Mouse (Mus musculus) liver (tissue): ENCODE results near the gene Galnt15.
"Not testable (repeated sequence)": the region's sequence is repeated elsewhere in the genome, so short reads cannot be mapped to it uniquely, and the experiment has no call there.

ENCODE experiments used
- DNase-seq: peaks from one replicate; pipeline ENCODE4 v3.0.0-alpha.2; 2020; ENCODE audit warnings: mixed read lengths

The Galnt15 gene

GRCm38 (mm10) chr14:32036482-32036881 is 7.7 kb downstream of the Galnt15 start:
- no peak for DNase-seq

- DNase-seq: peak; percentile 83
Observed at GRCm38 (mm10) chr14:32037661-32038252, 9.0 kb downstream of the Galnt15 start.

GRCm38 (mm10) chr14:32042108-32042507 is 13.3 kb downstream of the Galnt15 start:
- DNase-seq: no peak

- no peak for DNase-seq
Observed at GRCm38 (mm10) chr14:32046357-32046756, 17.6 kb downstream of the Galnt15 start.

- no peak for DNase-seq
Observed at GRCm38 (mm10) chr14:32050171-32050570, 21.4 kb downstream of the Galnt15 start.

- peak; percentile 66 for DNase-seq
Observed at GRCm38 (mm10) chr14:32053895-32054294, 25.1 kb downstream of the Galnt15 start.

GRCm38 (mm10) chr14:32054788-32055187 is 26.0 kb downstream of the Galnt15 start:
- DNase-seq: no peak

- DNase-seq: no peak
Observed at GRCm38 (mm10) chr14:32055781-32056180, 27.0 kb downstream of the Galnt15 start.

- DNase-seq: peak; percentile 59
Observed at GRCm38 (mm10) chr14:32056675-32057074, 27.9 kb downstream of the Galnt15 start.

GRCm38 (mm10) chr14:32057664-32058063 is 28.9 kb downstream of the Galnt15 start:
- DNase-seq: no peak

- no peak for DNase-seq
Observed at GRCm38 (mm10) chr14:32061398-32061797, 32.6 kb downstream of the Galnt15 start.

- no peak for DNase-seq
Observed at GRCm38 (mm10) chr14:32072807-32073206, 44.0 kb downstream of the Galnt15 start.

- DNase-seq: peak; percentile 42
Observed at GRCm38 (mm10) chr14:32073211-32073685, 44.5 kb downstream of the Galnt15 start.

- DNase-seq: no peak
Observed at GRCm38 (mm10) chr14:32073901-32074300, 45.1 kb downstream of the Galnt15 start.

- DNase-seq: peak; percentile 75
Observed at GRCm38 (mm10) chr14:32076896-32077575, 48.2 kb downstream of the Galnt15 start.

GRCm38 (mm10) chr14:32081026-32081425 is 52.2 kb downstream of the Galnt15 start:
- DNase-seq: no peak

- no peak for DNase-seq
Observed at GRCm38 (mm10) chr14:32082891-32083290, 54.1 kb downstream of the Galnt15 start.

GRCm38 (mm10) chr14:32083466-32083865 is 54.7 kb downstream of the Galnt15 start:
- no peak for DNase-seq

- peak; percentile 87 for DNase-seq
Observed at GRCm38 (mm10) chr14:32084761-32085485, 56.1 kb downstream of the Galnt15 start, which contains the start of gene Oxnad1. TSS of gene Oxnad1 (plus strand) at chr14:32085374.

- DNase-seq: peak; percentile 99
Observed at GRCm38 (mm10) chr14:32085486-32086201, 56.9 kb downstream of the Galnt15 start, which contains the start of gene Dph3. TSS of gene Dph3 (minus strand) at chr14:32085729.

GRCm38 (mm10) chr14:32086226-32086625 is 57.4 kb downstream of the Galnt15 start:
- peak; percentile 47 for DNase-seq

- not testable (repeated sequence) for DNase-seq
Observed at GRCm38 (mm10) chr14:32087584-32088248, 58.9 kb downstream of the Galnt15 start.
